Mouse (Mus musculus) Patski (cell line): Measurements from ENCODE around the gene Abcc8. TPM values are rescaled to one million over a fixed set of nuclear protein-coding genes. Genes with fewer than 3 reads are reported as not detected.

Experiments
- ATAC-seq: fragments of 100-300 bp; one replicate; pipeline ENCODE4 v1.8.0; 2021
- CTCF ChIA-PET: fragments of 350-600 bp; sonication (Branson Sonifier 250); formaldehyde crosslinking; loops from one replicate; lab custom pipeline; 2022; ENCODE audit warnings: inconsistent platforms; lab: Charles Lee
- POLR2A ChIA-PET: fragments of 350-600 bp; sonication (Branson Sonifier 250); formaldehyde crosslinking; loops from one replicate; lab custom pipeline; 2022; ENCODE audit warnings: antibody characterized with exemption, inconsistent platforms; lab: Charles Lee
- DNase-seq: peaks from one replicate; pipeline ENCODE4 v3.0.0-alpha.2; 2011; ENCODE audit warnings: low read depth, low spot score
- H3K27me3 ChIP-seq: fragments of 371-371 bp; one replicate; pipeline ENCODE4 v1.5.1; 2021
- CTCF ChIP-seq: fragments of 100-300 bp; IDR thresholded peaks from one replicate; pipeline ENCODE4 v1.5.1; 2021
- in situ Hi-C: fragments of 300-500 bp; cut with MboI; formaldehyde crosslinking; loops from 3 replicates; pipeline ENCODE4 v1.11.1; 2018; ENCODE audit warnings: low pct_unique_long_range_greater_than_20kb, mixed read lengths
- polyA plus RNA-seq: library from polyadenylated mRNA; unstranded; gene quantifications from one replicate; pipeline ENCODE4 v1.2.3, GENCODE M21; 2021

The Abcc8 gene
- polyA plus RNA-seq, 1 experiment from 2014 or later = not detected

DNA sequence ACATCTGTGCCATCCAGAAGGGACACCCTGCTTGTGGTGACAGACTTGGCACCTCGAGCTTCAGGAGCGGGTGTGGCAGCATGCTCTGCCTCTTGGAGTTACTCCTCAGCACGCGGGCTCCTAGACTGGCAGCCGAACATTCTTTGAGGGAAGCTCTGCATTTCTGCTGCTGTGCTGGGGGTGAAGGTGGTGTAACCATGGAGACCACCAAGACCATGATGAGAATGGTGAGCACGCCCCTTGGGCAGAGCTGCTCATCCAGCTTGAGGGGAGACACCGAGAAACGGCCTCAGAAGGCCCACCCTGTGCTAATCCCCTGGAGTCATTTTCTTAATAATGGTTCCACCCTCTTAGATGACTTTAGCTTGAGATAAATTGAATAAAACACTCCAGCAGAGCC is 87.0 kb downstream of the Abcc8 start:
- ChIA-PET CTCF (no interaction called here), POLR2A (no interaction called here)
- DNase-seq (no peak), ATAC-seq (no peak)
- peaks cover 6% of the 10 kb centered on the region for H3K27me3 ChIP-seq
- no peak for TF ChIP-seq CTCF
- in situ Hi-C loops = no loop called here

DNA sequence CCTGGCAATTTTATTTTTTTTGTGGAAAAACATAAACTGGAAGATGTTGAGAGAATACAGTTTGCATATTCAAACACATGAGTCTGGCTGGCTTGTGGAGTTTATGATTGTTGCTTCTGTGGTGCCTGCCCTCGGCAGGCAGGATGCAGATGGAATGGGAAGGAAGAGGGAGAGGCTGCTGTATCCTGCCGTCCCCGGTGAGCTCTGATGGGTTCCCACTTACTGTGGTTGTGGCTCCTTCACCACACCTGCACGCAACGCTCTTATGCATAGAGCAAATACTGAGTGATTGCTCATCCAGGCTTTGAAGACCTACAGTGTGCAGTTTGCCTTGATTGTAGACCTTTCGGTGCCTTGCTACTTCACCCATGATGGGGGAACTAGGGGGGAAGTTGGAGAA is 91.6 kb downstream of the Abcc8 start:
- ChIA-PET CTCF (no interaction called here), POLR2A (no interaction called here)
- H3K27me3 ChIP-seq = peaks cover 5% of the 10 kb centered on the region
- in situ Hi-C loops = no loop called here
- no peak for DNase-seq
- no peak for ATAC-seq
- no peak for TF ChIP-seq CTCF

DNA sequence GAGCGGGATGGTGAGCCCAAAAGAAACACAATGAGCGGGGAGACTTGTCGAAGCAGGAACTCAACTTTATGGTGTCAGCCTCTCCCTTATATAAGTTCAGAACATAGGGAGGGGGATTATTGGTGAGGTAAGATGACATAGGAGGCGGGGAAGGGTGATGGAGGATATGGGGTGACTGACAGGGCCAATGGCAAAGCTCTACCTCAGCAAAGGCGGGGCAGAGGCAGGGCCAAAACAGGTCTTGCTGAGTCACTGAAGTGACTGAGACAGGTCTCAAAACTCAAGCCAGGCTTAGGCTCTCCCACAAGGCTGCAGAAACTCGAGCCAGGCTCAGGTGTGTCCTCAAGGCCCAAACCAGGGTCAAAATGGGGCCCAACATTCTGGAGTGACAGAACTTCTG is 93.5 kb downstream of the Abcc8 start:
- in situ Hi-C loops = no loop called here
- H3K27me3 ChIP-seq = no peaks in the 10 kb centered on the region
- ATAC-seq = no peak
- POLR2A ChIA-PET = no interaction called here
- CTCF ChIA-PET = interaction anchor here (1.2 kb wide), 1 partner anchor 10 kb away, joined by 5 read pairs; no protein-coding TSS in a partner anchor
- no peak for TF ChIP-seq CTCF
- DNase-seq = no peak

GRCm38 (mm10) chr7:46084839-46085513 is 94.9 kb downstream of the Abcc8 start:
- DNase-seq = no peak
- in situ Hi-C loops = no loop called here
- ChIA-PET CTCF (interaction anchor here (0.8 kb wide), 1 partner anchor 11 kb away, joined by 4 read pairs; no protein-coding TSS in a partner anchor), POLR2A (no interaction called here)
- H3K27me3 ChIP-seq = no peaks in the 10 kb centered on the region
- TF ChIP-seq CTCF = no peak
- no peak for ATAC-seq

- TF ChIP-seq CTCF = no peak
- in situ Hi-C loops = no loop called here
- CTCF ChIA-PET = interaction anchor here (0.9 kb wide), 1 partner anchor 12 kb away, joined by 3 read pairs; no protein-coding TSS in a partner anchor
- H3K27me3 ChIP-seq = no peaks in the 10 kb centered on the region
- ATAC-seq = no peak
- POLR2A ChIA-PET = no interaction called here
- no peak for DNase-seq
Observed at GRCm38 (mm10) chr7:46084024-46084423, 95.8 kb downstream of the Abcc8 start.

- ChIA-PET POLR2A (no interaction called here), CTCF (no interaction called here)
- no peak for ATAC-seq
- no peak for TF ChIP-seq CTCF
- DNase-seq = no peak
- no peaks in the 10 kb centered on the region for H3K27me3 ChIP-seq
- in situ Hi-C loops = no loop called here
Observed at GRCm38 (mm10) chr7:46077675-46078074, 102.2 kb downstream of the Abcc8 start.

DNA sequence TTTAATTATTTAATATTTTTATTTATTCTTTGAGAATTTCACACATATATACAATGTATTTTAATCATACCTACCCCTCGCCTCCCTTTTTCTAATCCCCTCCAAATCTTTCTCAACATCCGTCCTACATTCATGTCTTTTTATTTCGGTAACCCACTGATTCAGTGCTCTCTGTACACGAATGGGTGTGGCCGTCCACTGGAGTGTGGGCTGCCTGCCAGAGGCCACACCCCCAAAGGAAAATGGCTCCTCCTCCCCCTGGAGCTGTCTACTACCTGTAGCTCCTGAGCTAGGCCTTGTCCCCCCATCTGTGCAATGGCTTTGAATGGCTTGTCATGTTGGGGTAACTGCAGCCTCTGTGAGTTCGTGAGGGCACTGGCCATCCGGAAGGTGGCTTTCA is 103.0 kb downstream of the Abcc8 start:
- ChIA-PET CTCF (no interaction called here), POLR2A (no interaction called here)
- no peak for DNase-seq
- no peak for TF ChIP-seq CTCF
- ATAC-seq = no peak
- in situ Hi-C loops = no loop called here
- no peaks in the 10 kb centered on the region for H3K27me3 ChIP-seq

GRCm38 (mm10) chr7:46068831-46069230 is 111.0 kb downstream of the Abcc8 start:
- no peaks in the 10 kb centered on the region for H3K27me3 ChIP-seq
- TF ChIP-seq CTCF = no peak
- ATAC-seq (no peak), DNase-seq (no peak)
- in situ Hi-C loops = no loop called here
- CTCF ChIA-PET = no interaction called here
- POLR2A ChIA-PET = interaction anchor here (0.5 kb wide), 2 partner anchors 68 to 172 kb away, joined by 3 to 4 read pairs; partner anchors contain the start of genes Syngr4 and Tmem143

DNA sequence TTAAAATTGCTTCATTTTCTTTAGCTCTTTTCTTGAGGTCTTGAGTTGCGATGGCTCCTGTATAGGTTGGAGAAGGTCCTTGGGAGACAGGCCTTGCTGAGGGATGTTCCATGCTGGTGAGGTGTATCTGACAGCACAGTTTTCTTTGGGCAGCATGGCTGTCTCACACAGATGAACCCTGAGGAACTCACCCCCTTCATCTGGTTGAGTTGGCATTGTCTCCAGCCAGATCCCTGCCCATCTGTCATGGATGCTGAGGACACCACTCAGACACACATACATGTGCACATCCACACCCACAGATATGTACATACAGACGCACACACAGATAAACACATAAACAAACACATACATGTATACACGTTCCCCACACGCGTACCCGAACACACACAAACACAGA is 116.5 kb downstream of the Abcc8 start:
- TF ChIP-seq CTCF = no peak
- ChIA-PET CTCF (interaction anchor here (1.1 kb wide), 1 partner anchor 19 kb away, joined by 3 read pairs; no protein-coding TSS in a partner anchor), POLR2A (no interaction called here)
- no peak for ATAC-seq
- in situ Hi-C loops = no loop called here
- no peak for DNase-seq
- H3K27me3 ChIP-seq = no peaks in the 10 kb centered on the region

- POLR2A ChIA-PET = no interaction called here
- no peak for TF ChIP-seq CTCF
- CTCF ChIA-PET = no interaction called here
- no peaks in the 10 kb centered on the region for H3K27me3 ChIP-seq
- DNase-seq (no peak), ATAC-seq (no peak)
- in situ Hi-C loops = no loop called here
Observed at GRCm38 (mm10) chr7:46061614-46062013, 118.2 kb downstream of the Abcc8 start.

DNA sequence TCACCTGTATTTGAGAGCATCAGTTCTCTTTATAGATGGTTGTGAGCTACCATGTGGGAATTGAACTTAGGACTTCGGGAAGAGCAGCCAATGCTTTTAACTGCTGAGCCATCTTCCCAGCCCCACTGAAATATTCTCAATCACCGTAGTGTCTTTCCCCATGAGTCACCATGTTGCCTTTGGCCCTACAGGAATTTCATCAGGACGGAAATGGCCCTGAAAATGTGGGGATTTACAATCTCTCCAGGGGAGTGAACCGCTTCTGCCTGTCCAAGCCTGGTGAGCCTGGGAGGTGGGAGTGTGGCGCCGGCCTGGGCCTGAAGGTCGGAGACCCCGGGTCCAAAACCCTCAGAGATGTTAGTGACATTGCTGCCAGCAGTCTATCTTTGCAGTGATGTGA is 119.1 kb downstream of the Abcc8 start:
- in situ Hi-C loops = no loop called here
- ChIA-PET CTCF (no interaction called here), POLR2A (no interaction called here)
- ATAC-seq (no peak), DNase-seq (no peak)
- TF ChIP-seq CTCF = no peak
- no peaks in the 10 kb centered on the region for H3K27me3 ChIP-seq
